Mouse (Mus musculus): ENCODE results near the gene Aldh1l1. TPM values are rescaled to one million over a fixed set of nuclear protein-coding genes. Genes with fewer than 3 reads are reported as not detected.

Gene Aldh1l1
- total and polyA plus RNA-seq, 3 experiments: 0.04 to 0.14 TPM; not detected in 1

DNA sequence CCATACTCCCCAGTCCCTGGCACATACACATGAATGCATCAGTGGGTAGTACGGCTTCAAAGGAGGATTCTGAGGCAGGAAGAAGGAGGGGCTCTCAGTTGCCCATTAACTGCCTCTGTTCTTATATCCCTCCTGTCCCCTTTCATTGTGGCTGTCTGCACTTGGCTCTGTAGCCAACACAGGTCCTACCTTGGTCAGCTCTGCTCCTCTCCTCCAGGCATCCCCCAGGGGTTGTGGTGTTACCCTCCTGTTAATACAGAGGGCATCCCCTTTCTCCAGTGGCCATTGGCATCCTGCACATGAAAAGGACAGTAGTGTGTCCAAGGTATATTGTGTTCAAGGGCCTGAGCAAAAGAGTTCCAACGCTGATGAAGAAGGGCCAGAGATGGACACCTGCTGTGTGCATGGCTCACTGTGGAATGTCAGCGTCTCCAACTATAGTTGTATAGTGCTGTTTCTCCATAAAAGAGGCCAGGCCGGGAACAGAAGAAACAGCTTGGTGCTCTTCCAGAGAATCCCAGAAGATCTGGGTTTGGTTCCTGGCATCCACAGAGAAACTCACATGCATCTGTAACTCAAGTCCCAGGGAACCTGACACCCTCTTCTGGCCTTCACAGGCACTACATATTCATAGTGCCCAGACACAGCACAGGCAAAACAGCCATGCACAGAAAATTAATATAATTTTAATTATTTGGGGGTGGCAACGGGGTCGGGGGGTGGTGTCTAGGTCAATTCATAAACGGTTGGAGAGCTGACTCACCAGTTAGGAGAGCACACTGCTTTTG is 139.2 kb downstream of the Aldh1l1 start:
- peaks cover 7 to 58% of the 10 kb centered on the region in 2 experiments for H3K36me3 ChIP-seq (ENCODE audit: control insufficient read depth in 1 of 2, insufficient read depth in 2 of 2, low read length in 2 of 2)
- H3K4me1 ChIP-seq (ENCODE audit: control insufficient read depth in 1 of 2, insufficient read depth in 2 of 2, low read length in 2 of 2): peaks cover 32 to 71% of the 10 kb centered on the region in 2 experiments; a peak in 3 of 4 replicates
- H3K9ac ChIP-seq (ENCODE audit: control insufficient read depth, low read depth, low read length, poor library complexity, severe bottlenecking): peak overlapping the region; percentile 27
- TF ChIP-seq CTCF (IDR thresholded peaks at IDR 0.05 in 2 of 3, conservative IDR thresholded peaks at IDR 0.05 in 1 of 3; ENCODE audit: control insufficient read depth in 1 of 3, insufficient read depth in 1 of 3, low read depth in 2 of 3, low read length in 3 of 3, poor library complexity in 1 of 3, severe bottlenecking in 1 of 3) (peak in 2 of 3 experiments; percentile 9 to 34; a peak in 2 of 6 replicates), SMC3 (IDR thresholded peaks at IDR 0.05; ENCODE audit: low read depth, low read length) (peak; percentile 37; the same call in 1 of the 2 replicates), TBP (IDR thresholded peaks at IDR 0.05; ENCODE audit: low read depth, low read length) (no peak), RAD21 (IDR thresholded peaks at IDR 0.05; ENCODE audit: low read depth, low read length) (peak; percentile 5; the same call in 1 of the 2 replicates)
- peak overlapping the region; percentile 98 for H3K27ac ChIP-seq (ENCODE audit: control insufficient read depth, low read depth, low read length)
- H3K27me3 ChIP-seq (ENCODE audit: control insufficient read depth in 1 of 2, insufficient read depth in 2 of 2, low read length in 2 of 2): no peaks in the 10 kb centered on the region
- H3K4me3 ChIP-seq (ENCODE audit: control insufficient read depth in 1 of 2, insufficient read depth in 1 of 2, low read depth in 2 of 2, low read length in 2 of 2): no peak overlapping the region
- peaks cover 37% of the 10 kb centered on the region for H3K79me2 ChIP-seq (ENCODE audit: control insufficient read depth, insufficient read depth, low read length, poor library complexity)
- no peak for DNase-seq (ENCODE audit: low read depth, low spot score)
- no peaks in the 10 kb centered on the region for H3K9me3 ChIP-seq (replicated peaks; ENCODE audit: insufficient read depth, low read length)

DNA sequence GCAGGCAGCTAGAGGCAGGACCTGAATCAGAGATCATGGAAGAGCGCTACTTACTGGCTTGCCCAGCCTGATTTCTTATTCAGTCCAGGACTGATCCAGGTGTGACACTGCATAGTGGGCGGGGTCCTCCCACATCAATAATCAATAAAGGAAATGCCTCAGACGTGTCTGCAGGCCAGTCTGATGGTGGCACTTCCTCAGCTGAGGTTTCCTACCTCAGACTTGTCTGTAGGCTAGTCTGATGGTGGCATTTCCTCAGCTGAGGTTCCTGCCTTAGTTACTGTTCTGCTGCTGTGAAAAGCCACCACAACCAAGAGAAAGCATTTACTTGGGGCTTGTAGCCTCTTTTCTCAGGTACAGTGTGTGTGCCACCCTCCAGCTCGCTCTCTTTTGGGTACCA is 141.3 kb downstream of the Aldh1l1 start:
- no peaks in the 10 kb centered on the region for H3K9me3 ChIP-seq (replicated peaks; ENCODE audit: insufficient read depth, low read length)
- TF ChIP-seq ZMIZ1 (IDR thresholded peaks at IDR 0.05; ENCODE audit: low read depth, low read length) (no peak), ZC3H11A (IDR thresholded peaks at IDR 0.05; ENCODE audit: low read depth, low read length) (no peak), TCF12 (IDR thresholded peaks at IDR 0.05; ENCODE audit: low read depth, low read length) (no peak), CTCF (IDR thresholded peaks at IDR 0.05 in 2 of 3, conservative IDR thresholded peaks at IDR 0.05 in 1 of 3; ENCODE audit: control insufficient read depth in 1 of 3, insufficient read depth in 1 of 3, low read depth in 2 of 3, low read length in 3 of 3, poor library complexity in 1 of 3, severe bottlenecking in 1 of 3) (no peak), USF1 (IDR thresholded peaks at IDR 0.05; ENCODE audit: low read depth, low read length) (no peak), MYC (IDR thresholded peaks at IDR 0.05; ENCODE audit: low read depth, low read length) (no peak), NRF1 (IDR thresholded peaks at IDR 0.05; ENCODE audit: insufficient read depth, low read depth, low read length, poor library complexity, severe bottlenecking) (no peak), ETS1 (IDR thresholded peaks at IDR 0.05; ENCODE audit: low read depth, low read length) (no peak), BHLHE40 (IDR thresholded peaks at IDR 0.05; ENCODE audit: borderline replicate concordance, low read depth, low read length) (no peak), POLR2AphosphoS2 (IDR thresholded peaks at IDR 0.05; ENCODE audit: low read length) (no peak), POLR2A (IDR thresholded peaks at IDR 0.05; ENCODE audit: control insufficient read depth in 1 of 2, insufficient read depth in 1 of 2, low read depth in 1 of 2, low read length in 2 of 2, poor library complexity in 1 of 2) (no peak), MAX (IDR thresholded peaks at IDR 0.05; ENCODE audit: low read length) (no peak)
- peaks cover 25 to 55% of the 10 kb centered on the region in 2 experiments; a peak in 3 of 4 replicates for H3K4me1 ChIP-seq (ENCODE audit: control insufficient read depth in 1 of 2, insufficient read depth in 2 of 2, low read length in 2 of 2)
- H3K79me2 ChIP-seq (ENCODE audit: control insufficient read depth, insufficient read depth, low read length, poor library complexity): peaks cover 16% of the 10 kb centered on the region
- DNase-seq (ENCODE audit: low read depth, low spot score): no peak
- no peak overlapping the region for H3K9ac ChIP-seq (ENCODE audit: control insufficient read depth, low read depth, low read length, poor library complexity, severe bottlenecking)
- peaks cover 12 to 42% of the 10 kb centered on the region in 2 experiments for H3K36me3 ChIP-seq (ENCODE audit: control insufficient read depth in 1 of 2, insufficient read depth in 2 of 2, low read length in 2 of 2)
- H3K4me3 ChIP-seq (ENCODE audit: control insufficient read depth in 1 of 2, insufficient read depth in 1 of 2, low read depth in 2 of 2, low read length in 2 of 2): no peak overlapping the region
- H3K27ac ChIP-seq (ENCODE audit: control insufficient read depth, low read depth, low read length): no peak overlapping the region
- H3K27me3 ChIP-seq (ENCODE audit: control insufficient read depth in 1 of 2, insufficient read depth in 2 of 2, low read length in 2 of 2): no peaks in the 10 kb centered on the region
